Mouse (Mus musculus) forebrain, embryonic 16.5 days (tissue): Measurements from ENCODE around the gene Nol4l. TPM values are rescaled to one million over a fixed set of nuclear protein-coding genes. Genes with fewer than 3 reads are reported as not detected.

Experiments used
- ATAC-seq: fragments of 200-750 bp; cut with Nextera tagmentation; 2 replicates; pipeline ENCODE4 v1.8.0; 2017; ENCODE audit warnings: mild to moderate bottlenecking, moderate library complexity
- H3K27ac ChIP-seq: fragments of 300-500 bp; sonication (generic); 2 replicates; pipeline ENCODE4 v1.5.1; 2014; ENCODE audit warnings: low read length, control low read depth
- H3K27me3 ChIP-seq: fragments of 300-500 bp; sonication (generic); replicated peaks from 2 replicates; pipeline ENCODE4 v1.6.1; 2014; ENCODE audit warnings: low read length; ENCODE audit not compliant: control insufficient read depth, insufficient read depth
- H3K36me3 ChIP-seq: fragments of 300-500 bp; sonication (generic); 2 replicates; pipeline ENCODE4 v1.6.1; 2014; ENCODE audit not compliant: control insufficient read depth, insufficient read depth
- H3K4me1 ChIP-seq: fragments of 300-500 bp; sonication (generic); replicated peaks from 2 replicates; pipeline ENCODE4 v1.6.1; 2014; ENCODE audit warnings: low read length; ENCODE audit not compliant: control insufficient read depth, insufficient read depth
- H3K4me2 ChIP-seq: fragments of 300-500 bp; sonication (generic); 2 replicates; pipeline ENCODE4 v1.6.1; 2014; ENCODE audit warnings: mild to moderate bottlenecking, low read length, control low read depth
- H3K4me3 ChIP-seq: fragments of 300-500 bp; sonication (generic); replicated peaks from 2 replicates; pipeline ENCODE4 v1.5.1; 2014; ENCODE audit warnings: mild to moderate bottlenecking, low read length, control low read depth
- H3K9ac ChIP-seq: fragments of 300-500 bp; sonication (generic); replicated peaks from 2 replicates; pipeline ENCODE4 v1.6.1; 2014; ENCODE audit warnings: low read depth, low read length, control low read depth
- H3K9me3 ChIP-seq: fragments of 300-500 bp; sonication (generic); 2 replicates; pipeline ENCODE4 v1.6.1; 2016; ENCODE audit warnings: low read length; ENCODE audit not compliant: control insufficient read depth
- WGBS: fragments of 180-500 bp; shearing (Covaris S2); extraction: QIAGEN DNeasy Blood & Tissue Kit; methylation state at CpG from one replicate; pipeline ENCODE4 v1.1.7; 2014; 5-methylcytosine and 5-hydroxymethylcytosine counted together
- polyA plus RNA-seq: library from polyadenylated mRNA; unstranded; fragments of >200 nt; fragmentation: Nextera tagmentation; extraction: Ambion mirVana; gene quantifications from 2 replicates; pipeline ENCODE4 v1.2.1, GENCODE M21; 2015

The Nol4l gene
- polyA plus RNA-seq, 1 experiment from 2014 or later: 50.4 TPM

DNA sequence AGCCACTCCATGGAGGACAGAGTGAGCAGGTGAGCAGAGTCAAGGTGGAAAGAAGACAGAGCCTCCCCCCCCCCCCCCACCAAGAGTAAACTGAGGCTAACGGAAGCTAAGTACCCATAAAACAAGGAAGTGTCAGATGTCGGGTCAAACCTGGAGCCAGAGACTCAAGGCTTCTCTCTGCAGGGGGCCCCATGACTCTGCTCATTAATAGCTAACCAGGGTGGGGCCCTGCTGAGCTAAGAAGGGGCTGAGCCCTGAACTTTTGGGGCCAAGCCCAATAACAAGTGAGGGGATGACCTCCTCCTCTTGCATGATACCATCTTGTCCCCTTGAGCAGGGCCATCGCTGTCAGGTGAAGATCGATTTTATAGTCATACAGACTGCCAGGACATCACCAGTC lies 17.2 kb upstream of the Nol4l start:
- Histone ChIP-seq H3K9me3 (no peaks in the 10 kb centered on the region), H3K4me1 (peaks cover 14% of the 10 kb centered on the region), H3K9ac (no peak overlapping the region), H3K27me3 (no peaks in the 10 kb centered on the region), H3K4me2 (no peak overlapping the region), H3K27ac (no peak overlapping the region), H3K4me3 (no peak overlapping the region), H3K36me3 (no peaks in the 10 kb centered on the region)
- WGBS: 84% methylated on average over 3 of the region's 4 CpGs
- ATAC-seq: no peak

DNA sequence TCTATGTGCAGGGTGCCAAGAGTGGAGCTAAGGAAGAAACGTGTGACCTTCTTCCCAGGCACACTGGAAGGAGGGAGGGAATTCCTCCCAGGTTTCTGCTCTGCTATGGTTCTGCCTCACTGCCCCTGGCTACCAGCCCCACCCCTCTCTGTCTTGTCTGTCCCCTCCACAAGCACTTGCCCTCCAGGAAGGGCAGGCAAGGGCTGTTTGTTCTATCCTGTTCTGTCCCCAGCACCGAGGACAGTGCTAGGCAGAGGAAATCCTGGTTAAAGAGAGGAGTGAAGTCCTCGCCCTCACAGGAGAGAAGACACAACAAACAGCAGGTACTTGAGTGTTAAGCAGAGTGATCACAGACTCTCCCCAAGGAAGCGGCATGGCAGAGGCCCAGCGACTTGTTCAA lies 16.7 kb upstream of the Nol4l start:
- H3K9me3 ChIP-seq: no peaks in the 10 kb centered on the region
- 47% methylated on average over 5 of the region's 5 CpGs for WGBS
- H3K4me2 ChIP-seq: no peak overlapping the region
- no peaks in the 10 kb centered on the region for H3K36me3 ChIP-seq
- H3K4me3 ChIP-seq: no peak overlapping the region
- no peak for ATAC-seq
- H3K27ac ChIP-seq: no peak overlapping the region
- no peak overlapping the region for H3K9ac ChIP-seq
- H3K4me1 ChIP-seq: peaks cover 14% of the 10 kb centered on the region
- no peaks in the 10 kb centered on the region for H3K27me3 ChIP-seq

DNA sequence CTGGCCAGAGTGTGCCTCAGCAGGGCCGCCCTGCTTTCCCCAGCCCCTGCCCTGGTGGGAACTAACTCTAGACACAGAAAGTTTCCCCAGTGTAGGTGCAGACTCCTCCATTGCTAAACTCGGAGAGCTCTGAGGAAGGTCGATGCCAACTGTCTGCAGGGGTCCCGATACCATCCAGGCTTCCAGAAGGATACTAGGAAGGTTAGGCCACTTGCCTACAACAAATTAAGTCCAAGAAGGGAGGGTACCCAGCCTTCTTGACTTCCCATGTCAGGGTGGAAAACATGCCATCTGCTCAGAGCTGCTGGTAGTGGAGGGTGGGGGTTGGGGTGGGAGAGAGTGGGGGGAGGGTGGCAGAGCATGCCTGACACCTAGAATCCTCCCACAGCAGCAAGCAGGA lies 15.0 kb upstream of the Nol4l start:
- H3K9me3 ChIP-seq: no peaks in the 10 kb centered on the region
- H3K4me1 ChIP-seq: peaks cover 14% of the 10 kb centered on the region
- no peaks in the 10 kb centered on the region for H3K36me3 ChIP-seq
- no peak overlapping the region for H3K27ac ChIP-seq
- no peak overlapping the region for H3K4me3 ChIP-seq
- H3K27me3 ChIP-seq: no peaks in the 10 kb centered on the region
- no peak for ATAC-seq
- 66% methylated on average over 4 of the region's 4 CpGs for WGBS
- no peak overlapping the region for H3K9ac ChIP-seq
- H3K4me2 ChIP-seq: no peak overlapping the region

- WGBS: 80% methylated on average over 8 of the region's 8 CpGs
- H3K27ac ChIP-seq: no peak overlapping the region
- ATAC-seq: no peak
- H3K9ac ChIP-seq: no peak overlapping the region
- H3K4me3 ChIP-seq: no peak overlapping the region
- H3K36me3 ChIP-seq: no peaks in the 10 kb centered on the region
- H3K4me2 ChIP-seq: no peak overlapping the region
- no peaks in the 10 kb centered on the region for H3K9me3 ChIP-seq
- H3K27me3 ChIP-seq: no peaks in the 10 kb centered on the region
- H3K4me1 ChIP-seq: peaks cover 14% of the 10 kb centered on the region
Observed at GRCm38 (mm10) chr2:153543911-153544730, 14.3 kb upstream of the Nol4l start.

- H3K4me2 ChIP-seq: no peak overlapping the region
- H3K9me3 ChIP-seq: no peaks in the 10 kb centered on the region
- H3K4me3 ChIP-seq: no peak overlapping the region
- 89% methylated on average over 8 of the region's 8 CpGs for WGBS
- H3K4me1 ChIP-seq: peaks cover 8% of the 10 kb centered on the region
- ATAC-seq: no peak
- no peak overlapping the region for H3K27ac ChIP-seq
- no peak overlapping the region for H3K9ac ChIP-seq
- H3K27me3 ChIP-seq: no peaks in the 10 kb centered on the region
- H3K36me3 ChIP-seq: no peaks in the 10 kb centered on the region
Observed at GRCm38 (mm10) chr2:153542936-153543668, 13.3 kb upstream of the Nol4l start.

DNA sequence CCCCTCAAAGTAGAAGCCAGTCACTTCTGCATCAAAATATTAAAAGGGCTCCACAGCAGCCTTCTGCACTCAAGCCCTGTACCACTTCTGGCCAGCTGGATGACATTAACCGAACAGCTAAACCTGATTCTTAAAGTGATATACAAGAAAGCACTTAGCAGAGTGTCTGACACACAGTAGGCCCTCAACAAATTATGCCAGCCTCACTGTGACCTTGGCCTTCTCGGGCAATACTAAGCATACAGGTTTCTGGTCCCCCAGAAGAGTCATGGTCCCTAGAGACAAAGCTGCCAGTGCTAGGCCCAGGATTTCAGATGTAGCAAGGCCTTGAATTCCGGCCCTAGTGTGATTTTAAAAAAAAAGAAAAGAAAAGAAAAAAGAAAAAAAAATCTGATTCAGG lies 9.1 kb upstream of the Nol4l start:
- no peak overlapping the region for H3K4me2 ChIP-seq
- H3K36me3 ChIP-seq: no peaks in the 10 kb centered on the region
- H3K4me1 ChIP-seq: no peaks in the 10 kb centered on the region
- 86% methylated on average over 3 of the region's 3 CpGs for WGBS
- no peak overlapping the region for H3K9ac ChIP-seq
- no peak overlapping the region for H3K27ac ChIP-seq
- H3K27me3 ChIP-seq: no peaks in the 10 kb centered on the region
- no peak for ATAC-seq
- no peak overlapping the region for H3K4me3 ChIP-seq
- no peaks in the 10 kb centered on the region for H3K9me3 ChIP-seq

DNA sequence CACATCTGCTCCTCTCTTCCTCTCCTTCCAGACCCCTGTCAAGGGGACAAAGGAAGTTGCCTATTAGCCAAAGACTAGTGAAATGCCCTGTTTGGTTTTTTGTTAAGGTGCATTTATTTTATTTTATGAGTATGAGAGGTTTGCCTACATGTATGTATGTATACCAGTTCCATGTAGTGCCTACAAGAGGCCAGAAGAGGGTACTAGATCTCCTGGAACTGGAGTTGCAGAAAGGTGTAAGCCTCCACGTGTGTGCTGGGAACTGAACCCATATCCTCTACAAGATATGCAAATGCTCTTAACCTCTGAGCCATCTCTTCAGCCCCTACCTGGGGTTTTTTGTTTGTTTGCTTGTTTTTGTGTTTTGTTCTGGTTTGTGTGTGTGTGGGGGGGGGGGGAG lies 4.2 kb upstream of the Nol4l start:
- ATAC-seq: no peak
- Histone ChIP-seq H3K4me1 (peaks cover 5% of the 10 kb centered on the region; the same call in 1 of the 2 replicates), H3K27me3 (no peaks in the 10 kb centered on the region), H3K36me3 (no peaks in the 10 kb centered on the region), H3K4me2 (no peak overlapping the region), H3K4me3 (no peak overlapping the region), H3K9ac (no peak overlapping the region), H3K27ac (no peak overlapping the region), H3K9me3 (no peaks in the 10 kb centered on the region)
- 68% methylated on average over 1 of the region's 1 CpGs for WGBS

- no peak for ATAC-seq
- WGBS: 53% methylated on average over 5 of the region's 5 CpGs
- no peak overlapping the region for H3K4me3 ChIP-seq
Observed at GRCm38 (mm10) chr2:153530948-153531347, 1.2 kb upstream of the Nol4l start.

DNA sequence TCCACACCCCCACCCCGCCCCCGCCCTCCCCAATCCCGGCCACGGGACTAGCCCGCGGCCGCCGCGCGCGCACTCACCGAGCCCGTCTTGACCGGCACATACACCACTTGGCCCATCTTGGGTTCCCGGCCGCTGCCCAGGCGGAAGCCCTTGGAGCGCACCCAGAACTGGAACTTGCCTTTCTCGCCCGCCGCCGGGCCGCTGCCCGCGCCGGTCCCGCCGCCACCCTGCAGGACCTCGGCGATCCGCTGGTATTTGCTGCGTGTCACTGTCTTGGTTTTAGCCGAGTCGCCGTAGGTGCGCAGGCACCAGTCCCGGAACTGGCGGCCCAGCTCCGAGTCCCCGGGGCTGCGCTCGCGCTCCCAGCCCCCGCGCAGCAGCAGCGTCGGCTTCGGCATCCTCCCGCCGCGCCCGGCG lies 398 bp downstream of the Nol4l start:
- Histone ChIP-seq H3K9ac (peak overlapping the region; percentile 62), H3K27ac (peak overlapping the region; percentile 79), H3K4me1 (peaks cover 29% of the 10 kb centered on the region), H3K27me3 (no peaks in the 10 kb centered on the region), H3K9me3 (no peaks in the 10 kb centered on the region), H3K4me3 (peak overlapping the region; percentile 84), H3K4me2 (peak overlapping the region; percentile 89), H3K36me3 (no peaks in the 10 kb centered on the region)
- under 1% methylated on average over 51 of the region's 53 CpGs for WGBS
- ATAC-seq: peak; percentile 4

More at GRCm38 (mm10) chr2:153530948-153531347, 1.2 kb upstream of the Nol4l start:
- Histone ChIP-seq H3K36me3 (no peaks in the 10 kb centered on the region), H3K27me3 (no peaks in the 10 kb centered on the region), H3K9ac (no peak overlapping the region), H3K9me3 (no peaks in the 10 kb centered on the region), H3K27ac (no peak overlapping the region), H3K4me1 (peaks cover 25% of the 10 kb centered on the region), H3K4me2 (no peak overlapping the region)
